Mouse (Mus musculus) embryo, embryonic 11.5 days (tissue): ENCODE data around the gene Riok1.

Experiments used
- DNase-seq: peaks from one replicate; pipeline ENCODE4 v3.0.0-alpha.2; 2012; ENCODE audit warnings: low read depth, low spot score

The Riok1 gene

DNA sequence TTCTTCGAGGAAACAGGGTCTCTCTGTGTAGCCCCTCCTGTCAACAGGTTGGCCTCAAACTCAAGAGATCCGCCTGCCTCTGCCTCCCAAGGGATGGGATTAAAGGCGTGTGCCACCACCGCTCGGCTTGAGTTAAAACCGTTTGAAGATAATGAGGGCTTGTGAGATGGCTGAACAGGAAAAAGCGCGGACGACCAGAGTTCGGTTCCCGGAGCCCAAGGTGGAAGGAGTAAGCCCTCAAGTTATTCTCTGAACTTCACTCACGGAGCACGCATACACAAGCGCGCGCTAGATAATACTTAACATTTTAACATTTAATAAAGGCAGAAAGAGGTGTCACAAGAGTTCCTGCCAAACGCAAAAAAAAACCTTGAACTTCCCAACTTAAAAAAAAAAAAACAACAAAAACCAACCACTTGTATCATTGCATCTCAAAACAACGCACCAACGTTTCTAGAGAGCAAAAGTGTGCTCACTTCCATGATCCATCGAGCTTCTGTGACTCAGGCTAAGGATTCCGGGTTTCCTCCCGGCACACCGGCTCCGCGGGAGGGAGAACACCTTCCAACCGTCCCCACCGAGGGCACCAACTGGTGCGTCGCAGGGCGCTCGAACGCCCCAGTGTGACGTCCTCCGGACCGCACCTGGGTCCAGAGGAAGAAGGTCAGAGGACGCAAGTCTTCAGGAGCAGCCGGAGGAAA lies at the start of gene Riok1:
Gene Riok1 (plus strand): TSS at position 653 of the 701 bp plus-strand sequence.
- DNase-seq = no peak

DNA sequence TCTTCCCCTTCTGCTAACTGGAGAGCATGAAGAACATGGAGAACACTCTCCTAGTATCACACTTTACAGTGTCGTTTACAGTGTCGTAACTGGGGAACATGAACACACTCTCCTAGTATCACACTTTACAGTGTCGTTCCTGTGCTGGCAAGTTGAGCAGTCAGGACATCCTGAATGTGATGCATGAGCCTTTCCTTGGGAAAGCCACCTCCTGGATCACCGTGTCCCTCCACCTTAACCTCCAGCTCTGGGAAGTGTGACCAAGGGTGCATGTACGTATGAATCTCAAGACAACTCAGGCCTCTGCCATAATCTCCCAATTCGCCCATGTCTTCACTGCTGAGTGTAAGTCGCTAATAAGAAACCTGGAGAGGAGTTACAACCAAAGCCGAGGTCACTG lies 47.1 kb upstream of the Riok1 start:
- DNase-seq = no peak

DNA sequence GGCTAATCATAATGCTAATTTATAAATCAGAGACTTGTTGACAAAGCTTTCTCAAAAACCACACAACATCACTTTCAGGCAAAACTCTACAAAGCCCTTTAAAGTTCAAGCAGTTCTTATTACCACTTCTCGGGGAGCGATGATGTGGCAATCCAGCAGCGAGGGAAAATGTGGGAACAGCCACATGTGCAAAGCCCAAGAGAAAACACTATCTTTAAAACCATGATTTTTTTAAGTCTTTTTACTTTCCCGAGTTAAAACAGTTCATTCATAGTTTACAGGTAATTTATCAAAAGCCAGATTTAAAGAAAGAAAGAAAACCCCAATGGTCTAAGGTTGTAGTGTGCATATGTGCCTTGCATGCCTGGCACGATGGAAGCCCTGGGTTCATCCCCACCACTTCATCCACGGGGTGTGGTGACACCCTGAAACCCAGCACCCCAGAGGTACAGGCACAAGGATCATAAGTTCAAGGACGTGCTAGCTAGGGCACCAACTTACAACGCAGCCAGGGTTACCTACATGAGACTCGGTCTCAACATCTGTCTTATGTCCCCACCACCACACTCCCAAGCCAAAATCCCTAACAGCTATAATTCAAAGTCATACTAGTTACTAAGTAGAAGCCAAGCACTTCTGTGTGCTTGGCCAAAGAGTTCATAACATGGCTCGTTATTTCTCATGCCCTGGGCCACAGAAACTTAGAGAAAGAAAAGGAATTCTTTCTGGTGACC lies 44.0 kb upstream of the Riok1 start:
- DNase-seq = no peak

DNA sequence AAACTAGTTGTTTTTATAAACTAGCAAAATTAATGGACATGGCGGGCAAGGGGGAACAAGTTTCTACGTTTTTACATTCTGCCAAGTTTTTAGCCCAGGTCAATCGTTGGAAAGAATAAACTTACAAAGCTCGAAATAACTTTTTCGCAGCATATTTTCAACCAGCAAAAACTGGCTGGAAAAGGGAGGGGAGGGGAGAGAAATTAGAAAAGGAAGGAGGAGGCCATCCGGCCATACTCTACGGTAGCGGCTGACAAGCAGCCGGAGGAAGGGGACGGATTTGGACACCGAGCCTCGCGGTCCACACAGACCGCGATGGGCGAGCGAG lies 43.5 kb upstream of the Riok1 start:
- no peak for DNase-seq

DNA sequence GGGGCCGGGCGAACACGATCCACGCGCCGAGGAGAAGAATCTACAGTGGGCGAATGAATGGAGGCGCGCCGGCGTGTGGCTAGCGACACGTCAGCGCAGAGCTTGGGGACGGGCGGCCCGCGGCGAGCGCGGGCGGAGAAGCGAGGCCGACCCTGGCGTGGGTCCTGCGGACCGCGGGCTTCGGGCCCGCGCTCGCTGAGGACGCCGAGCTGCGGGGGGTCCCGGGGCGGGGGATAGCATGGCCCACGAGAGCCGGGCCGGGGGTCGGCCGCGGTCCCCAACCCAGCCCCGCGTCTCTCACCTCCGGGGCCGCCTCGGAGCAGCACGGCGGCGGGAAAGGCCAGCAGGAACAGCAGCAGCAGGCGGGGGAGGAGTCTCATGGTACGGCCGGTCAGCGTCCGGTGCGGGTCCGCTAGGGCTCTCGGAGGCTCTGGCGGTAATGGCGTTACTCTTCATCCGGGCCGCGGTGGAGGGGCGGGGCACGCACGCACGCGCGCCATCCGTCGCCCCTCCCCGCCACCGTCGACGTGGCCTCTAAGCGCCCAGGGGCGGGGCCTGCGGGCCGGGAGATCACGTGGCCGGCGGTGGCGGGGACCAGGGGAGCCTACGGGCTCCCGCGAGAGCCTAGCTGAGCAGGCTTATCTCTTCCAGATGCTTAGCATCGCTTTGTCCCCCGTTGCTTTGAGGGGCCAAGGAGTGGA lies 42.9 kb upstream of the Riok1 start, which contains the start of gene Ssr1:
Gene Ssr1 (minus strand): TSS at position 514 of the 701 bp plus-strand sequence.
- DNase-seq = peak; percentile 90

DNA sequence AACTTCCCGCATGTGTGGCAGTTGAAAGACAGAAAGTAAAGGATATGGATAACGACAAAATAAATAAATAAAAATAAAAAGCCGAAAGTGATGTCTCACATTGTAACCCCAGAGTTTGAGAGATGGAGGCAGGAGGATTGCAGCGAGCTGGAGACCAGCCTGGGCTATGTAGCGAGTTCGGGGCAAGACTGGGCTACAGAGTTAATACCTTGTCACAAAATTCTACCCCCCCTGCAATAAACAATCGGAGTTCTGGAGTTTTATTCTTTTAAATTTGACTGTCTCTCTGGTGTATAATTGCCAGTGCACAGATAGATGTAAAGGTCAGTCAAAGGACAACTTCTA lies 42.4 kb upstream of the Riok1 start:
- no peak for DNase-seq

DNA sequence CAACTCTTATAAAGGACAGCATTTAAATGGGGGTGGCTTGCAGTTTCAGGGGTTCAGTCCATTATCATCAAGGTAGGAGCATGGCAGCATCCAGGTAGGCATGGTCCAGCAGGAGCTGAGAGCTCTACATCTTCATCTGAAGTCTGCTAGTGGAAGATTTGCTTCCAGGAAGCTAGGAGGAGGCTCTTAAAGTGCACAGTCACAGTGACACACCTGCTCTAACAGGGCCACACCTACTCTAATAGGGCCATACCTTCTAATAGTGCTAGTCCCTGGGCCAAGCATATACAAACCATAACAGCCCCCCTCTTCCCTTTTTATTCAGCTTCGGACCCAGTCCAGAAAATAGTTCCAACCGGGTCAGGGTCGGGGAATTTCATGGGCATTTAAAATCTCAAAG lies 37.1 kb upstream of the Riok1 start:
- no peak for DNase-seq

DNA sequence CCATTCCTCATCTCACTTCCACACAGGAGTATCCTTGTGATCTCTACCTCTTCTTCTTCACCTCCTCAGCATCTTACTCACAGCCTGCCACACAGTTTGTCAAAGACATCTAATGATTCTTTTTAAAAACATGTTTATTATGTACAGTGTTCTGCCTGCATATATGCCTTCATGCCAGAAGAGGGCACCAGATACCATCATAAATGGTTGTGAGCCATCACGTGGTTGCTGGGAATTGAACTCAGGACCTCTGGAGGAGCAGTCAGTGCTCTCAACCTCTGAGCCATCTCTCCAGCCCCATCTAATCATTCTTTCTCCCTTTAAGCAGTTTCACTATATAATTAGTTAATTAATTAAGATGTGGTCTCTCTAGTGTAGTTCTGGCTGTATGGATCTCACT lies 34.3 kb upstream of the Riok1 start:
- no peak for DNase-seq

DNA sequence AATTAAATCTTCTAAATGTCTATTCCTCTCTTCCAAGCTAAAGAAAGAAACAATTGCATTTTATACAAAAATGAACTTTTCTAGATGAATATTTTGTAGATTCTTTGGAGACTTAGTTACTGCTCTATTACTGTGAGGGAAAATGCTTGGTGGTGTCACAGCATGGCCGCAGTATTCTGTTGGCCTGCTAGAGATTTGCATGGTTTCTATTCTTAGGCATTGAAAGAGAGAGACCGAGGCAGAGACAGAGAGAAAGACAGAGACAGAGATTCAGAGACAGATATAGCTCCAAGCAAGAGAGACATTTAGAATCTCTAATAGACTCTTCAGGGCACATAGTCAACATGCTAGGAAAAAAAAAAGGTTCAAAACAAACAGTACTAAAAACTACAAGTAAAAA lies 28.8 kb upstream of the Riok1 start:
- DNase-seq = no peak

DNA sequence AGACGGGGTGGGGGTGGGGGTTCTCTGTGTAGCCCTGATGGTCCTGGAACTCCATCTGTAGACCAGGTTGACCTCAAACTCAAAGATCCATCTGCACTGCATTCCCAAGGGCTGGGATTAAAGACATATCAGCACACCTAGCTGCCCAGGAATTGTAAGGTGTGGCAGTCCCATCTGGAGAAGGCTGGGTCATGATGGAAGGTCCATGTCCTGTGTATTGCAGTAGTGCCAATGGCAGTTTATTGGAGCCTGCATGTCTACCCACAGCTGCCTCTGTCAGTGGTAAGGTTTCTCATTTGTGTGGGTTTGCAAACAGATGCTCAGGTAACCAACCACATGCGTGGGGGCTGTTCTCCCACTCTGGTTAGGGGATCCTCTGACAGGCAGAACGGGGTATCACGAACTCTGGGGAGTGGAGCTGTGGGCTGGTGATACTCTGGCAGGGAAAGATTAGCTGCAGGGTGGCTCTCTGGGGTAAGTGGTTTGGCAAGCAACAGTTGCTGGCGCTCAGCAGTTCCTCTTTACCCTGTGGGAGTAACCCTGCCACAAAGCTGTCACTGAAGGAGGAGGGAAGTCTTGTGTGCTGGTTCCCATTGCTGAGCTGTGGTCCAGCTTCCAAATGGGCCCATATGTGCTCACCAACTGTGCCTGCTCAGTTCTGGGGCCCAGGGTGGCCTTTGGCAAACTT lies 26.9 kb upstream of the Riok1 start:
- no peak for DNase-seq

DNA sequence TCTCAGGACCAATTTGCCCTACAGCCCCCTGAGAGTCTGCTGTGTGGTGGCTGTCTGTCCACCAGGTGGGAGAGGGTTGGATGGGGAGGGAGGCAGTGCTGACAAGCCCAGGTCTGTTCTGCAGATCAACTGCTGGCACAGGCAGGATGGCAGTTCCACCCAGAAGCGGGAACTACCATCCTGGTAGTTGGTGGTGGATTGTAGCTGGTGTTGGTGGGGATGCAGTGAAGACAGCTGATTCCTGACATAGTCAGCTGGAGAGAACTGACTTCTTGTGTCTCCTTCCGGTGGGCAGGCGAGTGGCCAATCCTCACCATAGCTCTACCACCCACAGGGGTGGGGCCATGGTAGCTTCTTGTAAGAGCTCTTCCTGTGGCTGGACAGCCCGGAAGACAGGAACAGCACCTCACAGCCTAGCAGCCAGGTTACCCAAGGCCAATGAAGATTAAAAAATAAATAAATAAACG lies 26.3 kb upstream of the Riok1 start:
- DNase-seq = no peak

DNA sequence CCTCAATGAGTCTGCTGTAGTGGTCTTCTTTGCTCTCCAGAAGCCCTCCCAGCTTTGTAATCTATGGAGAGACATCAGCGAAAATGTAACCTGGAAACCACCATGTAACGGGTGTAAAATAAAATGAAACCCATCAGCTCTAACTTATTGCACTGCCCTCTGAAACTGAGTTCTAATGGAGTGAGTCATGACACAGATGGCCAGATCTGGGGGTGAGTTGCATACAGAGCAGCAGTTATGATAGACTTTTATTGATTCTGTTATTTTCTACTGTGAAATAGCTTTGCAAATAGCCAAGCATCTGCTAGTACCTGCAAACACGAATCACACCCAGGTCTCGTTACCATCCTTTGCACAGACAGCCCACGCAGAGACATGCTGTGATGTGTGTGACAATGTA lies 24.4 kb upstream of the Riok1 start:
- no peak for DNase-seq

DNA sequence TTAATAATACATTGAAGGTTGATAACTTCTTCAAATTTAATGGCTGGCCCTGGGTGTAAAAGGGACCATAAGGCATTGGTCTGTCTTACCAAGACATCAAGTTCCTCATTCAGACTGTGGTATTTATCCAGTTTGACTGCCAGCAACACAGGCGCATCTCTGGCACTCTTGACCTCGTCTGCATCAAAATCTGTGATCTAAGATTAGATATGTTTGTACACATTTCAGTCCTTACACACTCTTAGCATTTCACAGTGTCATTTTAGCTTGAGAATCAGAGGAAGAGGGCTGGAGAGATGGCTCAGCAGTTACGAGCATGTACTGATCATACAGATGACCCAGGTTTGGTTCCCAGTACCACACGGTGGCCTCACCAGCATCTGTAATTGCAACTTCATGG lies 21.2 kb upstream of the Riok1 start:
- no peak for DNase-seq

DNA sequence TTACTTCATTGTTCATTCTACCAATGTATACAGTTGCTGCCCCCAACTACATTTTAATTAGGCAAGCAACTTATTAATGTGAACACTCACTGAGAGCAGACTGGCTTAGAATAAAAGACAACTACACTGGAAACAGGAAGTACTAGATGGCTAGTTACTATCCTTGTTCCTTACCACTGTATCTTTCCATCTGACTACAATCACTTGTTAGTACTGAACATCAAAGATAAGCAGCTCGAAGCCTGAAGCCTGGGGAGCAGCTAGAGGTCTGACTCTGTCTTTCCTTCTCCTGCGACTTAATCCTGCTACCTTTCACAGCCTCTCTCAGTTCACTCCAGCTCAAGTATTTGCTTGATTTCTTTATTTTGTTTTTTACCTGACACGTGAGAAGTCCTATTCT lies 18.0 kb upstream of the Riok1 start:
- no peak for DNase-seq

DNA sequence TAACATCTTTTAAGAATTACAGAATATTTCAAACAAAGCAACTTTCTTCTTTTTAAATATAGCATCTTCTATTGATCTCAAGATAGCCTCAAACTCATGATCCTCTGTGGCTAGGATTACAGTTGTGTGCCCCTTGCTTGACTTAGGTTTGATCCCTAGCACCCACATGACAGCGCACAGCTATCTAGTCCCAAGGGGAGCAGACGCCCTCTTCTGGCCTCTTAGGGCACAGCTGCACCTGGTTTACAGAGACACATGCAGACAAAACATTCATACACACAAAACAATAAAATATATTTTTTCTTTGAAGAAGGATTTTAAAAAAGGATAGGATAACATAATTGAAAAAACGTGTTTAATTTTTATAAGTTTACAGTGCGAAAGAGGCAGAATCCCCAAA lies 10.9 kb upstream of the Riok1 start:
- DNase-seq = no peak

DNA sequence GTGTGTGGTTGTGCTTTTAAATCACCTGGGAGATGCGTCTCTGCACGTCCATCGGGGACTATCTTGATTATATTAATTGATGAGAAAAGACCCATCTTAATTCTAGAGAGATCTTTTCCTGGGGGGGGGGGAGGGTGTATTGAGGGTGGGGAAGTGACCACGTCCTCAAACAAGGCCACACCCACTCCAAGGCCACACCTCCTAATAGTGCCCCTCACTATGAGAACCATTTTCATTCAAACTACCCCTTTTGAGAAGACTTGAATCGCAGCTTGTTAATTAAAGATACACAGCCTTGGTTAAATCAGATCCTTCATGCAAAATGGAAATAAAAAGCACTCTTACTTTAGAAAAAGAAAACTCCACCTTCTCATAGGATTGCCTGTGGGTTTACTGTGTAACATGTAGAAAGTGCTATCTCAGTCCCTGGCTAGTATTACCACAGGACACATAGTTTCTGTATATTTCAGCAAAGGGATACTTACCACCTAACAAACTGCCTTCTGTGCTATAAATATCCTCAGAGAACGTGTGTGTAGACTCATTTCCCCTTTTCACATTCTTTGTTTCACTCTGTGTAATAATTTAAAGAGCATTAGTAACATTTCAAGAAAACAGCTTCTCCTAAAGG lies 9.1 kb upstream of the Riok1 start:
- no peak for DNase-seq

DNA sequence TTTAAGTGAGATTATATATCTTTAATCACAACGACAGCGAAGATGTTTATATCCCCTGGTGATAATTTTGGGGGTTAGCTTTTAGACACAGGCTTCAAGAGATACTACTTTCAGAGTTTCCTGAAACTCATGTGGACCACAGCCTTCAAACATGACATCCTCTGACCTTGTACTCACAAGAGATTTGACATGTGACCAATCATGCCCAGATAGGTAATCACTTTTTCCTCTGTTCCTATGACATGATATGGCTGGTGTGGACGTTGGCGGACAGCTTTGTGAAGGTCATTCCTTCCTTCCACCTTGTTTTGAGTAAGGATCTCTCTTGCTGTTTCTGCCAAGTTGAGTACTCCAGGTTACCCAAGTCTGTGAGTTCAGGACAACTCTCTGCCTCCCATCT lies 8.4 kb upstream of the Riok1 start:
- DNase-seq = no peak

DNA sequence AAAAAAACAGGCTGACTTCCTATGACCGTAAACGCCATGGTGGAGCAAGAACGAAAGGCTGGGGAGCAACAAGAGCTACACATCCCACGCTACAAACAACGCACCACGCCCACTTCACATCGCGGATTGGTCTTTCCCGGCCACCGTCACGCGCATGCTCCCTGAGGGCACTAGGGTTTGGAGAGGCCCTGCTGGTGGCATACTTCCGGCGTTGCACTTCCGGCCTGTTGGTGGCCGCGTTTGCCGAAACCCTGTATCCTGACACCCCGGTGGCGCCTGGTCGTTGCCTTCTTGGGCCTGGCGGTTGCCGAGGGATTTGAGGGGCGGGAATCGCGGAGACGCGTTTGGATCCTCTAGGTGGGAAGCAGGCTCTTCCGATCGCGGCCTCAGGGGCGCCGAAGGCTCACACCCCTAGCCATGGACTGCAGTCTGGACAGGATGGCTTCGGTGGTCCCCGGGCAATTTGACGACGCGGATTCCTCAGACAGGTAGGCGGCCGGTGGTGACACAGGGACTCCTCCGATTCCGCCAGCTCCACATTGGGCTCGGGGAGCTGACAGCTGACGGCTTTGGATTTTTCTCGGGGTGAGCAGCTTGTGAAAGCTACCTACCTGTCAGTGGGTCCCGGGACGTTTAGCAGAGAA lies 371 bp downstream of the Riok1 start, which contains the start of gene Cage1:
Gene Cage1 (minus strand): TSS at position 26 of the 644 bp plus-strand sequence.
- peak; percentile 95 for DNase-seq

DNA sequence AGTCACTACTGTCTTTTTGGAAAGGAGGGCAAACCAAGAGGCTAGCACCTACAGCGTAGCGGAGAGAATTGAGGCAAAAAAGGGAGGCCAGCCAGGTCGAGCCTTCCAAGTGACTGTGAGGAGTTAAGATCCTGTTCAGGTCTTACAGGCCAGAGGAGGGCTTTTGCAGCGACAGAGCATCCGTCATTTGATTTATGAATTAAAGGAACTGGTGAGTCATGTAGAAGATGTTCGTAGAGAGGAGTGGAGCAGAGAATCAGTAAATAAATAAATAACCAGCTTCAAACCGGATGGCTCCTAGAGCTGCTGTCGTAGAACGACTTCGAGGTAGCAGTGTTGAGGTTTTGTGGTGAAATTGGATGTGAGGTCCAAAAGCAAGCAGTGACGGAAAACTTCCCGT lies 1.0 kb downstream of the Riok1 start:
- DNase-seq = no peak

DNA sequence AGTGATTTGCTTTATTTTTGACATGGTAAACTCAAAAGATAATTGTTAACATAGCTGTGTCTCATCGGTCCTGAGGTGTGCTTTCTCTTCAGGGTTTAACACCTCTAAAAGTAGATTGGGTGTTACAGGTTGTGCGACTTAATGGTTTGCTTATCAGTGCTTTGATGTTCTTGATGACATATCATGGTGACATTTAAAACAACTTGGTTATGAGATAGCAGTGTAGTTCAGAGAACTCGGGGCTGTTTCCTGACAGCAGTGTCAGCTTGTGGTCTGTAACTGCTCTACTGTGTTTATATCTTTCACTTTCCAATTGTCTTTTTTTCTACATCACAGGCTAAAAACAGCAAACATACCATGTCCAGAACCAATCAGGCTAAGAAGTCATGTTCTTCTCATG lies 13.1 kb downstream of the Riok1 start:
- DNase-seq = no peak

DNA sequence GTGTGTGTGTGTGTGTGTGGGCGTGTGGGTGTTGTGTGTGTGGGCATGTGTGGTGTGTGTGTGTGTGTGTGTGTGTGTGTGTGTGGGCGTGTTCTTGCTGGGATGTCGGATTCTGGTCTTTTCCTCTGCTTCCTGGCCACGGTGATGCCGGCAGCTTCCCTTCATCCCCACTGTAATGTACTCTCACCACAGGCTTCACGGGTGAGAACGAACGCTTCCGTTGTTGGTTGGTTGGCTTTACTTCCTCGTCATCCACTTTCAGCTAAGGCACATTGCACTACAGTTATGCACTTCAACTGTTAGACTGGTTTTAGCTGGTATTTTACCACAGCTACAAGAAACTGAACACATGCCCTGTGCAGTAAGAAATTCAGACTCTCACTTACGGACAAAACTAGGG lies 25.9 kb downstream of the Riok1 start:
- no peak for DNase-seq
